Mouse (Mus musculus): ENCODE results near the gene Olfr50. TPM values are rescaled to one million over a fixed set of nuclear protein-coding genes. Genes with fewer than 3 reads are reported as not detected.

The Olfr50 gene
- polyA plus RNA-seq (2012; rRNA removed), result not detected in 2 replicates

DNA sequence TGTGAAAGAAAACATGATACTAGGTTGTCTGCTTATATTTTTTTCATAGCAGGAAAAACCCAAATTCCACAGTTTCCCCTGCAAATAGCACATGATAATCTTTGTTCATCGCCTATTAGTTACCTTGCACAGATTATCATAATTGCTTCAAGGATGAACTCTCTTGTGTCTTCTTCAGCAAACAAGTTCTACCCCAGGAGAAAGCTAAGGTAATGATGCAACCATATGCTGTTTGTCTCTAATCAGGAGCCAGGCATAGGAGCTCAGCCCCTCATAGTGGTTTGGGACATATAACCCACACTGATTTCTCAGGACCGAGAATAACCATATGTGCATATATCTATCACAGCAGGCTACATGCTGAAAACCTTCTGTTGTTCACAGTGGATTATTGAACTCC lies at the start of gene Olfr50:
Gene Olfr50 (plus strand): TSS at position 301 of the 400 bp plus-strand sequence.

DNA sequence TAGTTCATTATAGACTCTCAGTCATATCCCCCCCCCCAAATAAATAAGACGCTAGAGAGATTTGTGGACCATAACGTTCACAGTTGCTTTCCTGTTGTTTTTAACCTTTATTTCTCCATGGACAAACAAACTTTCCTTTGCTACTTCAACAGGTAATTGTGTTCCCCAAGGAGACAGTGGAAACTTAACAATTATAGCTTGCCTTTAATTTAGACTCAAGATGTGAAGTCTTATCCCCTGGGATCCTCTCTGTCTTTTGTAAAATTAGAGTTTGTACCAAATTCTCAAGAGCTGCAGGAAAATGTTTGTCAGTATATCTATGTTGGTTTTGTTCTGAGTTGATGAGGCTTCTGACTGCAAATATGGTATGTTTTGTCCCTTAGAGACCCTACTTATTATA lies 6.4 kb upstream of the Olfr50 start, which contains the start of gene Olfr348:
Gene Olfr348 (plus strand): TSS at position 301 of the 400 bp plus-strand sequence.

DNA sequence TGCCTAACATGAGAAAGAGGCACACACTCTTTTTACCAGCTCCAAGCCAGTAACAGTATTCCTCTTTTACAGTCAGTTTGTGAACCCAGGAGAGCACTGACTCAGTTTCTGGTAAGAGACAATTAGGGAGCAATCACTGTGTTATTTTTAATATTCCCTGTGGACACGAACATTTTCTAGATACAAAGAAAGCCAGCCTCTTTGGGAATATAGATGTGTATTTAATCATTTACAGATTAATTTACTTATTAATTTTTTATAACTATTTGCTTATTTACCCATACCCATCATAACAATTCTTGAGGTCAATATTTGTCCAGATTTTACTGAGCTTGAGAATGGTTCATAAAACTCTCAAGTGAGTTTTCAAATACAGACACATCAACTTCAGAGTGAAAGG lies 26.6 kb downstream of the Olfr50 start, which contains the start of gene Olfr3:
Gene Olfr3 (minus strand): TSS at position 101 of the 400 bp plus-strand sequence.

DNA sequence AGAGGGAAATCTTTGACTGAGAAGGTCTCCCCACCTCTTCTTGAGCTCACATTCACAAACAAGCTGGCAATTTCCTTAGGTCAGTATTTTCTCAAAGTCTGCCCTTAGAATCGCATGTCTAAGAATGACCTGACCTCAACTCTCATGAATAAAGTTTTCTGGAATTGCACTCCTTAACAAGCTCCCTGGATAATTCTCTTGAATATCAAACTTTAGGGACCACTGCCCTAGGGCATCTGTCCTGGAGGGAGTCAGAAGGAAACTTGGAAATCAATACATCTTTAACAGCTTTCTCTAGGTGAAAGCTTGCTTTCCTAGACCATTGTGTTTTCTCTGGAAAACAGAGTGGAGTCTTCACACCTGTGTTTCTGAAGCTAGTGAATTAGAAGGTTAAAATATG lies 55.7 kb downstream of the Olfr50 start, which contains the start of gene Olfr350:
Gene Olfr350 (plus strand): TSS at position 301 of the 400 bp plus-strand sequence.

Other genes starting within 250 kb of the Olfr50 start
- gene Olfr344, start 223.9 kb upstream of the Olfr50 start, polyA plus RNA-seq (2012; rRNA removed), result not detected in 2 replicates
- not detected in 2 replicates for gene Olfr345, start 150.5 kb upstream of the Olfr50 start, polyA plus RNA-seq (2012; rRNA removed)
- not detected in 2 replicates for gene Olfr346, start 104.8 kb upstream of the Olfr50 start, polyA plus RNA-seq (2012; rRNA removed)
- gene Olfr347, start 58.6 kb upstream of the Olfr50 start, polyA plus RNA-seq (2012; rRNA removed), result not detected in 2 replicates
- gene Olfr348, start 6.3 kb upstream of the Olfr50 start, polyA plus RNA-seq (2012; rRNA removed), result not detected in 2 replicates
- gene Olfr3, start 26.5 kb downstream of the Olfr50 start, polyA plus RNA-seq (2012; rRNA removed), result not detected in 2 replicates
- not detected in 2 replicates for gene Olfr350, start 55.8 kb downstream of the Olfr50 start, polyA plus RNA-seq (2012; rRNA removed)
- not detected in 2 replicates for gene Olfr351, start 72.1 kb downstream of the Olfr50 start, polyA plus RNA-seq (2012; rRNA removed)
- not detected in 2 replicates for gene Olfr352, start 77.9 kb downstream of the Olfr50 start, polyA plus RNA-seq (2012; rRNA removed)
- not detected in 2 replicates for gene Olfr353, start 102.4 kb downstream of the Olfr50 start, polyA plus RNA-seq (2012; rRNA removed)
- not detected in 2 replicates for gene Olfr354, start 115.1 kb downstream of the Olfr50 start, polyA plus RNA-seq (2012; rRNA removed)
- not detected in 2 replicates for gene Olfr355, start 138.4 kb downstream of the Olfr50 start, polyA plus RNA-seq (2012; rRNA removed)
- gene Olfr356, start 146.6 kb downstream of the Olfr50 start, polyA plus RNA-seq (2012; rRNA removed), result not detected in 2 replicates
- gene Olfr357, start 203.3 kb downstream of the Olfr50 start, polyA plus RNA-seq (2012; rRNA removed), result not detected in 2 replicates
- not detected in 2 replicates for gene Olfr358, start 218.8 kb downstream of the Olfr50 start, polyA plus RNA-seq (2012; rRNA removed)